Mouse (Mus musculus): ENCODE results near the gene Tnrc6b.

Tnrc6b gene

DNA sequence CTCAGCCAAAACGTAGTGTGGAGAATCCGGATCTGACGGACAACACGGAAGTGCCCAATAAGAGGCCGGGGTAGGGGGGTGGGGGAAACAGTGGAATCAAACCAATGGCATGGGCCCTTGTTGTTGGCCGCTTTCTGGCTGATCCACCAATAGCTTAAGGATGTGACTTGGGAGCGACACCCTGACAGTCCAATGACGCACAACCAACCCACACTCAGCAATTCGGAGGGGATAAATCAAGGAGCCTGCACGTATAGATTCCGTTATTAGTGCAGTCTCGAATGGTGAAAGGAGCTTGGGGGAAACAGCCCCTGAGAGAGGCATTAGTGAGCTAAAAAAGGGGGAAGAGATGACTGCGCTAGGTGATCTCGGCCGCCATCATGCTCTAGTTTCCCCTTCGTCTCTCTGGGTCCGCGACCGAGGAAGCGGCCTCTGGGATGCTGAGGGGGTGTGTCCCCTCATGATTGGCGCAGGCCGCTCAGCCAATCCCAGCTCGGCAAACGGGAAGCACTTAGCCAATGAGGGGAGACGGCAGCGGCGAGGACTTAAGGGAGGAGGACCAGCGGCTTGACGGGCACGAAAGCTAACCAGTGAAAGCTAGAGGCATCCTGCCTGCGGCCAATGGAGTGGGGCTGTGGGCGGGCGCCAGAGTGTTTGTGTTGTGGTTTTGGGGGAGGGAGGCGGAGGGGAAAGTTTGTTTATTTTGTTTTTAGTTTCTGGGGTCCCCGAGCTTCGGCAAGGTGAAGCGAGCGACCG is at the start of gene Tnrc6b:
Gene Tnrc6b (plus strand): TSS at position 706 of the 756 bp plus-strand sequence.
- peak; percentile 100 for DNase-seq (ENCODE audit: low read depth, low spot score)

- DNase-seq (ENCODE audit: low read depth, low spot score): no peak
Observed at GRCm38 (mm10) chr15:80664444-80664843, 46.7 kb upstream of the Tnrc6b start.

DNA sequence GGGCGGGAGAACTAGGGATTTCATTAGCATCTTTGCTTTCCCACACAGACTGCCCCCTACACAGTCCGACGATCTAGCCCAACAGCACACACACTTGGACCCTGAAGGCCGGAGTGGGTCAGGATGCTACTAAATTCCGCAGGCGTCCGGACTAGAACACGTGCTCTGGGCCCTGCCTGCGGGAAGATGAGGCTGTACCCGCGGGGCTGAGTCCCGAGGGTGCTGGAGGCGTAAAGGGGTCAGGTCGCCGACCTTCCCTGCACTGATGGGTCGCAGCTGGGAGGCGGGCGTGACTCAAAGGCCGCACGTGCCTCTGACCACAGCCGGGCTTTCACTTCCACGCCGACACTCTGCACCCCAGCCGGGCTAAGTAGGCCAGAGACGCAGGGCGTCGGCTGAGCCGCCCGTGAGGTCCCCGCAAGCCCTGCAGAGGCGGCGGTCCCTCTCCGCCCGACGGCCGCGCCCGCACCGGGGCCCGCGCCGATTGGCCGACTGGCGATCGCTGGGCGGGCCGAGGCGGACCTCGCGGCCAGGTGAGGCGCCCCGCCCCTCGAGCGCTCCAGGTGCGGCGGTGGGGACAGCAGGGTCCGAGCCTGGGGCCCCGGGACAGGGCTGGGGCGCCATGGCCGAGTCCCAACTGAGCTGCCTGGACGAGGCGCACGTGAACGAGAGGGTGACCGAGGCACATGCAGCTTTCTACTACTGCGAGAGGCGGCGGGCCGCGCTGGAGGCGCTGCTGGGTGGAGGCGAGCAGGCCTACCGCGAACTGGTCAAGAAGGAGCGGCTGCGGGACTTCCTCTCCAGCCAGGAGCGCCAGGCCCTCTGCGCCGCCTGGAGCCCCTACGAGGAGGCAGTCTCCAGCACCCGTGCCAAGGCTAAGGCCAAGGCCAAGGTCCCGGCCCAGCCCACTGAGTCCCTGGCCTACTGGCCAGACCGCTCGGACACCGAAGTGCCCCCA is 39.5 kb upstream of the Tnrc6b start, which contains the start of gene Fam83f:
Gene Fam83f (plus strand): TSS at position 553 of the 958 bp plus-strand sequence.
- peak; percentile 43 for DNase-seq (ENCODE audit: low read depth, low spot score)

DNA sequence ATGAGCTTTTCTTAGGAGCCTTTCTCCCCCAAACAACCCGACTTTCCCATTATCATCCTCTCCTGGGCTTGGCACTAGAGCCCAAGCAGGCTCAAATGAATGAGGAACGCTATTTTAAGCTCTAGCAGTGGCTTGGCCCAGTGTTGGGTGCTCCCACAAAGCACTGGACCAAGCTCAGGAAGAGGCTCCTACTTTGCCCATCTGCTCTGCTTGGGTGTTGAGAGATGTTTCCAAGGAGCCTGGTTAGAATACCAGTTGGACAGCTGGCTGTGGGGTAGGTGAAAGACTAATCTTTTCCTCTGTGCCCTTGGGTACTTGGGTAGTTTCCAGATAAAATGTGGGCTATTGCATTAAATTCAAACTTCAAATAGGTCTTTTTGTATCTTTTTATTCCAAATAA is 38.3 kb upstream of the Tnrc6b start:
- DNase-seq (ENCODE audit: low read depth, low spot score): no peak

DNA sequence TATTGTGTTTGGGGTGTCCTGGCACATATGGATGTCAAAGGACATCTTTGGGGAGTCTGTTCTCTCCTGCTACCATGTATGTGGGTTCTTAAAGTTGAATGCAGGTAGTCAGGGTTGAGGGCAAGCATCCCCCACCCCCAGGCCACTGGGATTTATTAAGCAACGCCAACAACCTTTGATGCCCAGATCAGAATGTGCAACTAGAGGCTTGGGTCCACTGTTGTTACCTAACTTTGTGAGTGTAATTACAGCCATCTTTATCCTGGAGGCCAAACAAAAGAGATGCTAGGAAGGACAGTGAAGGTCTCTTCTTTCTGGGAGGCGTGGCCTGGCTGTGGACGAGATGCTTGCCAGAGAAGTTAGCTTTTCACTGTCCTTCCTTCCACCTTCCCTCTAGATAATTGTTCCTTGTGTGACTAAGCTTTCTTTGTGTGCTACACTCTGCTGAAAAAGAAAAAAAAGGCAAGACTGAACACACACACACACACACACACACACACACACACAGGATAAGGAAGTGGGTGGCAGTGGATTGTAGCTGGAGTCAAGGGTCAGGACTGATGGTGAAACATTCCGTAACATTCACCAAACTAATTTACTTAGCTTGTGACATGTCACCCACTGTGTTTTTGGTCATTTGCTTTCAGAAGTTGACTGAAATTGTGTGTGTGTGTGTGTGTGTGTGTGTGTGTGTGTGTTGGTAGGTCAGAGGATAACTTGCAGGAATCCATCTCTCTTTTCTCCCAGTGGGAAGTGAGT is 37.6 kb upstream of the Tnrc6b start:
- no peak for DNase-seq (ENCODE audit: low read depth, low spot score)

GRCm38 (mm10) chr15:80674700-80675099 is 36.4 kb upstream of the Tnrc6b start:
- no peak for DNase-seq (ENCODE audit: low read depth, low spot score)

GRCm38 (mm10) chr15:80679515-80680215 is 31.4 kb upstream of the Tnrc6b start:
- DNase-seq (ENCODE audit: low read depth, low spot score): no peak

- DNase-seq (ENCODE audit: low read depth, low spot score): no peak
Observed at GRCm38 (mm10) chr15:80680347-80681030, 30.6 kb upstream of the Tnrc6b start.

DNA sequence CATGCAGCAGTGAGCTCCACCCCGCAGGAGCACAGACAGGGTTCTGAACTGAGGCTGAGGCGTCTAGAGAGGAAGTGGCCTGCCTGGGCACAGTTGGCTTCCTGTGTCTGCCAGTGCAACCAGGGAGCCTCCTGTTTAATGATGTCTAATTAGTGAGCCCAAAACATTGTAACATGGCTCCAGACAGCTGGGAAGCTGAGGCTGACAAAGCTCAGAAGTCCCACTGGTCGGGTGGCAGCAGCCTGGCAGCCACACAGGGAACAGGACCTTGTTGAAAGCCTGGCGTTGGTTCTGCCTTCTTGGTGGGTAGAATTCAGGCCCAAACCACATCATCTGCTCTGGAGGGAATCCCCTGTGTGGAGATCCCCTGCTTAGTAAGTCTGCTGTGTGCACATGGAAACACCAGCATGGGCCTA is 29.6 kb upstream of the Tnrc6b start:
- no peak for DNase-seq (ENCODE audit: low read depth, low spot score)

- DNase-seq (ENCODE audit: low read depth, low spot score): no peak
Observed at GRCm38 (mm10) chr15:80682343-80682742, 28.8 kb upstream of the Tnrc6b start.

GRCm38 (mm10) chr15:80683151-80683550 is 28.0 kb upstream of the Tnrc6b start:
- DNase-seq (ENCODE audit: low read depth, low spot score): no peak

DNA sequence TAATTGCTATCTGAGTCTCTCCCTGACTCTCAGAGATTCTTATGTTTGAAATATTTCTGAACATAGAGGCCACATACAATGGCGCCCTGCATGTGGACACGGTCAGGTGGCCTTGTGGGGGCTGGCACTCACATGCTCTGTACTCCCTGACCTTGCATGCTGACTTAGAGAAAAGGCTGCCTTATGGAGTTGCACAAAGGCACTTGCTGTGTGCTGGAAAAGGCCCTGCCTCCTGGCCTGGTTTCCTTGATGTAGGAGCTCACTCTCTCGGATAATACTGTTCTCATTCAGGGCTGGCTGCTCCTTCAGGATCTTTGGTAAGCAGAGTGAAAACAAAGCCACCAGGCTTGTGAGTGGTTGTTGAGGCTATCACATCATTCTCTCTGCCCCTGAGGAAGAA is 27.1 kb upstream of the Tnrc6b start:
- DNase-seq (ENCODE audit: low read depth, low spot score): no peak

- DNase-seq (ENCODE audit: low read depth, low spot score): no peak
Observed at GRCm38 (mm10) chr15:80684786-80685602, 26.1 kb upstream of the Tnrc6b start.

GRCm38 (mm10) chr15:80685603-80685895 is 25.6 kb upstream of the Tnrc6b start:
- DNase-seq (ENCODE audit: low read depth, low spot score): no peak

DNA sequence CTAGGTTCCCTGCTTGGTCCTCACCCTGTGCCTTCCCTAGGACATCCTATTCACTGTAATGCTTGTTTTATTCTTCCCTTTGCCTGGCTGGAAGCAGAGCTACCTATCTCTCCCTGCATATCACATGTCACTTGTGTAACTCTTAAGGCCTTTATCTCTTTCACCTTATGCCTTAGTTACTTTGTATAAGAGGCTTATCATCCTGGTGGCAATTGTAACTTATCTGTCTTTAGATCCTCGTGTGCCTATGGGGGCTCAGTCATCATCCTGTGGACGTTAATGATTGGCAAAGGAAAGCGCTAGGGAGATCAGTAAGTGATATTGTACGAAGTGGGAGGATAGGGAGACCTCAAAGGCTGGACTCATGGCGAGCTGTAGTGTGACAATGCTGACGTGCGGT is 22.6 kb upstream of the Tnrc6b start:
- DNase-seq (ENCODE audit: low read depth, low spot score): no peak

DNA sequence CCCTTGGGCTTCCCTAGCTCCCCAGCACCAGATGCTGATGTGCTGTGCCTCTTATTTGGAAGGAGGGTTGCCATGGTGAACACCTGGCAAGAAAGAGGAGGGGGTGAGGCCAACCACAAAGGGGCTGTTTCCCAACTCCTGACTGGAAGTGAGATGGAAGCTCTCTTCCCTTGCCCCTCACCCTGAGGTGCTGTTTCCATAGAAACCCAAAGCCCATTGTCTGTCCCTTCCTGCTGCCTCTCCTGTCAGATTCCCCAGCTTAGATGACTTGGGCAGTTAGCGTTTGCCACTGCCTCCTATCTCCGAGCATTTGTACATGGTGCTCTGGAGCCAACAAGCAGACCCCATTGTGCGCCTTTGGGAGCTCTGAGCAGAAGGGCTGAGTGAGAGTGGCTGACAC is 17.6 kb upstream of the Tnrc6b start:
- DNase-seq (ENCODE audit: low read depth, low spot score): no peak

DNA sequence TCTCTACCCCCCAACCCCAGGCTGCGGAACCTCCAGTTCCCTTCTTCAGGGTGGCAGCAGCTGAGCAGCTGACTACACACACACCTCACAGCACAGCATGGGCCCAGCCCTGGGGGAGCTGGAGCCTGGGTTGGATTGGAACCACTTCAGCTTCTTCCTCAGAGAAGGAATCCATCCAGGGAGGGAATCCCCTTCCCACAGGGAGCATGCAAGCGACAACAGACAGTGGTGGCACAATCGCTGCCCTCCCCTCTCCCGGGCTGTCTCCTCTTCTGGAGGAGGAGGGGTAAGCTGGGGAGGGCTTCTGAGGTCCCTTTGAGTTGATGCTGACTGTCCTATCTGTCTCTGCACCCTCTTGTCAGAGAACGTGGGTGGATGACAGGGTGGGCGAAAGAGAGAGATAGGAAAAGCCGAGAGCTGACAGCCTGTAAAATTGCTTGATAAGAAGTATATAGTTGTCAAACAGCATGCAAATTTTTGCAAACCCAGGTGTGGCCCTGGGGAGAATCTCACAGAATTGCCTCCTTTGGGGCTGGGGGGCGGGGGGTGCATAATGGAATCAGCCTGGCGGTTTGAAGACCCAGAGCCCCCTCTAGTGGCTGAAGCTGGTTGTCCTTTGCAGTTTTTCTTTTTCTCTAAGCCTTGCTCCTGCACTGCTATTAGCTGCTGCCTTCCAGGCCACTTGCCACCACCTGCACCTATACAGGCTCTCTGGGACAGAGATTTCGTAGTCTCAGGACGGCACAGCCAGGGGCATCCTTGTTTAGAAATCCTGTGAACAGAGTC is 16.8 kb upstream of the Tnrc6b start:
- DNase-seq (ENCODE audit: low read depth, low spot score): no peak

GRCm38 (mm10) chr15:80697564-80697963 is 13.5 kb upstream of the Tnrc6b start:
- DNase-seq (ENCODE audit: low read depth, low spot score): no peak
